Mouse (Mus musculus) effector memory CD4-positive, alpha-beta T cell, adult 5 months (primary cell): ENCODE data around the gene Vmn1r11. TPM values are rescaled to one million over a fixed set of nuclear protein-coding genes. Genes with fewer than 3 reads are reported as not detected.

ENCODE experiments used
- polyA plus RNA-seq: library from polyadenylated mRNA; unstranded; fragments of 100-300 nt; shearing (Covaris generic); gene quantifications from one replicate; pipeline ENCODE4 v1.2.1, GENCODE M21; 2017

Gene Vmn1r11
- polyA plus RNA-seq: not detected

DNA sequence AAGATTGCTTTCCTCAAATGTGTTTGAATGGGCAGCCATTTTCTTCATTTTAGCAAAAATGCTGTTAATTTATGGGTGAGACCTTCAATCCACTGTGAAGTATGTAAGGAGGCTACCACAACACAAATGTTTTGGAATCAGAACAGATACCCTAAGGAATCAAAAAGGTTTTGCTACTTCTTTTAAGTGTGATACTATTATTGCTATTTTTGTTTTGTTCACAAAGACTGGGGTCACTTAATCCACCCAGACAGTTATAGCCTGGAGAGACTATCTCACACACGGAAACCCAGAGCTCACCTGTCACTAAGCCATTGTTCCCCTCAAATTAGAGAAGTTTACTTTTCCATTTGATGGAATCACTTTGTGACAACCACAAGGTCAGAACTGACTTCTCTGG, at the start of gene Vmn1r11:
TSS of gene Vmn1r11 (plus strand) at position 301 of the 400 bp plus-strand sequence.

GRCm38 (mm10) chr6:57109154-57109553, 24.1 kb upstream of the Vmn1r11 start, which contains the start of gene Vmn1r10:
Gene Vmn1r10 (plus strand): TSS chr6:57109454.

GRCm38 (mm10) chr6:57156619-57157018, 23.4 kb downstream of the Vmn1r11 start, which contains the start of gene Vmn1r12:
Gene Vmn1r12 (plus strand): TSS chr6:57156919.

Other genes with a start within 250 kb of the Vmn1r11 start
- gene Nt5c3, start 209.5 kb upstream of the Vmn1r11 start, polyA plus RNA-seq: 61.1 TPM
- gene Vmn1r4, start 209.4 kb upstream of the Vmn1r11 start, polyA plus RNA-seq: 0.24 TPM
- gene Vmn1r5, start 163.2 kb upstream of the Vmn1r11 start, polyA plus RNA-seq: 0.11 TPM
- not detected for gene Vmn1r6, start 136.2 kb upstream of the Vmn1r11 start, polyA plus RNA-seq
- gene Vmn1r7, start 108.1 kb upstream of the Vmn1r11 start, polyA plus RNA-seq: not detected
- gene Vmn1r8, start 101.2 kb upstream of the Vmn1r11 start, polyA plus RNA-seq: 0.37 TPM
- gene Vmn1r9, start 66.7 kb upstream of the Vmn1r11 start, polyA plus RNA-seq: not detected
- not detected for gene Vmn1r10, start 24.0 kb upstream of the Vmn1r11 start, polyA plus RNA-seq
- gene Vmn1r12, start 23.5 kb downstream of the Vmn1r11 start, polyA plus RNA-seq: 0.11 TPM
- gene Vmn1r13, start 69.8 kb downstream of the Vmn1r11 start, polyA plus RNA-seq: 0.59 TPM
- not detected for gene Vmn1r14, start 98.2 kb downstream of the Vmn1r11 start, polyA plus RNA-seq
- not detected for gene Vmn1r15, start 124.5 kb downstream of the Vmn1r11 start, polyA plus RNA-seq
- not detected for gene Vmn1r16, start 196.0 kb downstream of the Vmn1r11 start, polyA plus RNA-seq
- gene Vmn1r17, start 230.3 kb downstream of the Vmn1r11 start, polyA plus RNA-seq: not detected